Mouse (Mus musculus): ENCODE measurements around the gene Rpl11. TPM values are rescaled to one million over a fixed set of nuclear protein-coding genes. Genes with fewer than 3 reads are reported as not detected.

The Rpl11 gene
- total and polyA plus RNA-seq, 3 experiments = 132 to 288 (median 259) TPM

- H3K79me2 ChIP-seq (replicated peaks; ENCODE audit: control insufficient read depth, insufficient read depth, low read length) = no peaks in the 10 kb centered on the region
- no peak for DNase-seq
- no peak for TF ChIP-seq CTCF (IDR thresholded peaks at IDR 0.05)
- TF ChIP-seq POLR2A (IDR thresholded peaks at IDR 0.05; ENCODE audit: insufficient read depth, low read depth, low read length) = no peak
- TF ChIP-seq EP300 (IDR thresholded peaks at IDR 0.05; ENCODE audit: insufficient read depth, low read depth, low read length) = no peak
- no peak overlapping the region for H3K9ac ChIP-seq (ENCODE audit: low read depth, low read length)
- no peak overlapping the region for H3K27ac ChIP-seq
- H3K36me3 ChIP-seq (ENCODE audit: control insufficient read depth, insufficient read depth, low read length) = no peaks in the 10 kb centered on the region
- H3K4me1 ChIP-seq (ENCODE audit: control insufficient read depth, insufficient read depth, low read length) = no peaks in the 10 kb centered on the region
- no peak overlapping the region for H3K4me3 ChIP-seq
- 80% methylated on average over 9 of the region's 9 CpGs for WGBS
- no peaks in the 10 kb centered on the region for H3K27me3 ChIP-seq (ENCODE audit: control insufficient read depth, insufficient read depth, low read length)
- intact Hi-C loops (cut with DNase I) = no loop called here
Measured at GRCm38 (mm10) chr4:136095490-136096105, 42.4 kb upstream of the Rpl11 start.

- Histone ChIP-seq H3K27ac (no peak overlapping the region), H3K79me2 (replicated peaks; ENCODE audit: control insufficient read depth, insufficient read depth, low read length) (no peaks in the 10 kb centered on the region), H3K9ac (ENCODE audit: low read depth, low read length) (no peak overlapping the region), H3K4me1 (ENCODE audit: control insufficient read depth, insufficient read depth, low read length) (no peaks in the 10 kb centered on the region), H3K4me3 (no peak overlapping the region), H3K27me3 (ENCODE audit: control insufficient read depth, insufficient read depth, low read length) (no peaks in the 10 kb centered on the region), H3K36me3 (ENCODE audit: control insufficient read depth, insufficient read depth, low read length) (no peaks in the 10 kb centered on the region)
- intact Hi-C loops (cut with DNase I) = no loop called here
- 80% methylated on average over 18 of the region's 18 CpGs for WGBS
- no peak for DNase-seq
- TF ChIP-seq CTCF (IDR thresholded peaks at IDR 0.05) = no peak
- TF ChIP-seq EP300 (IDR thresholded peaks at IDR 0.05; ENCODE audit: insufficient read depth, low read depth, low read length) = no peak
- no peak for TF ChIP-seq POLR2A (IDR thresholded peaks at IDR 0.05; ENCODE audit: insufficient read depth, low read depth, low read length)
Measured at GRCm38 (mm10) chr4:136094519-136095219, 41.4 kb upstream of the Rpl11 start.

- no peaks in the 10 kb centered on the region for H3K36me3 ChIP-seq (ENCODE audit: control insufficient read depth, insufficient read depth, low read length)
- no peaks in the 10 kb centered on the region for H3K4me1 ChIP-seq (ENCODE audit: control insufficient read depth, insufficient read depth, low read length)
- no peak for DNase-seq
- H3K79me2 ChIP-seq (replicated peaks; ENCODE audit: control insufficient read depth, insufficient read depth, low read length) = no peaks in the 10 kb centered on the region
- H3K27ac ChIP-seq = no peak overlapping the region
- intact Hi-C loops (cut with DNase I) = no loop called here
- H3K27me3 ChIP-seq (ENCODE audit: control insufficient read depth, insufficient read depth, low read length) = no peaks in the 10 kb centered on the region
- no peak overlapping the region for H3K4me3 ChIP-seq
- WGBS = 88% methylated on average over 7 of the region's 7 CpGs
- TF ChIP-seq CTCF (IDR thresholded peaks at IDR 0.05) = peak; percentile 44
- TF ChIP-seq POLR2A (IDR thresholded peaks at IDR 0.05; ENCODE audit: insufficient read depth, low read depth, low read length) = no peak
- no peak overlapping the region for H3K9ac ChIP-seq (ENCODE audit: low read depth, low read length)
Measured at GRCm38 (mm10) chr4:136092498-136092897, 39.3 kb upstream of the Rpl11 start.

GRCm38 (mm10) chr4:136091346-136091745, 38.1 kb upstream of the Rpl11 start:
- no peak overlapping the region for H3K27ac ChIP-seq
- no peaks in the 10 kb centered on the region for H3K36me3 ChIP-seq (ENCODE audit: control insufficient read depth, insufficient read depth, low read length)
- WGBS = 94% methylated on average over 4 of the region's 4 CpGs
- intact Hi-C loops (cut with DNase I) = no loop called here
- H3K79me2 ChIP-seq (replicated peaks; ENCODE audit: control insufficient read depth, insufficient read depth, low read length) = no peaks in the 10 kb centered on the region
- H3K9ac ChIP-seq (ENCODE audit: low read depth, low read length) = no peak overlapping the region
- H3K4me3 ChIP-seq = no peak overlapping the region
- DNase-seq = no peak
- no peaks in the 10 kb centered on the region for H3K4me1 ChIP-seq (ENCODE audit: control insufficient read depth, insufficient read depth, low read length)
- no peaks in the 10 kb centered on the region for H3K27me3 ChIP-seq (ENCODE audit: control insufficient read depth, insufficient read depth, low read length)
- TF ChIP-seq EP300 (IDR thresholded peaks at IDR 0.05; ENCODE audit: insufficient read depth, low read depth, low read length) (no peak), POLR2A (IDR thresholded peaks at IDR 0.05; ENCODE audit: insufficient read depth, low read depth, low read length) (no peak), CTCF (IDR thresholded peaks at IDR 0.05) (no peak)

- Histone ChIP-seq H3K4me1 (ENCODE audit: control insufficient read depth, insufficient read depth, low read length) (no peaks in the 10 kb centered on the region), H3K9ac (ENCODE audit: low read depth, low read length) (no peak overlapping the region), H3K79me2 (replicated peaks; ENCODE audit: control insufficient read depth, insufficient read depth, low read length) (no peaks in the 10 kb centered on the region), H3K4me3 (no peak overlapping the region), H3K27ac (no peak overlapping the region), H3K27me3 (ENCODE audit: control insufficient read depth, insufficient read depth, low read length) (no peaks in the 10 kb centered on the region), H3K36me3 (ENCODE audit: control insufficient read depth, insufficient read depth, low read length) (no peaks in the 10 kb centered on the region)
- DNase-seq = no peak
- TF ChIP-seq POLR2A (IDR thresholded peaks at IDR 0.05; ENCODE audit: insufficient read depth, low read depth, low read length) (no peak), CTCF (IDR thresholded peaks at IDR 0.05) (no peak), EP300 (IDR thresholded peaks at IDR 0.05; ENCODE audit: insufficient read depth, low read depth, low read length) (no peak)
- intact Hi-C loops (cut with DNase I) = no loop called here
- WGBS = 66% methylated on average over 11 of the region's 11 CpGs
Measured at GRCm38 (mm10) chr4:136089748-136090583, 36.7 kb upstream of the Rpl11 start.

All from heart, adult 2 months (tissue).